Mouse (Mus musculus) brain, embryonic 14.5 days (tissue): ENCODE data around the gene Hcfc1r1. TPM values are rescaled to one million over a fixed set of nuclear protein-coding genes. Genes with fewer than 3 reads are reported as not detected.

ENCODE experiments used
- DNase-seq: peaks from one replicate; pipeline ENCODE4 v3.0.0-alpha.2; 2011; ENCODE audit warnings: low read depth
- CTCF ChIP-seq: fragments of 200-500 bp; IDR thresholded peaks from 2 replicates; pipeline ENCODE4 v1.5.1; 2012; ENCODE audit warnings: inconsistent platforms, mild to moderate bottlenecking, moderate library complexity, borderline replicate concordance; ENCODE audit not compliant: insufficient read depth, insufficient read length; ENCODE audit errors: extremely low read depth
- POLR2A ChIP-seq: fragments of 200-500 bp; IDR thresholded peaks from 2 replicates; pipeline ENCODE4 v1.6.1; 2012; ENCODE audit warnings: mild to moderate bottlenecking, inconsistent platforms, borderline replicate concordance; ENCODE audit not compliant: poor library complexity, insufficient read depth, insufficient read length, severe bottlenecking; ENCODE audit errors: extremely low read depth
- polyA plus RNA-seq: library from polyadenylated mRNA; depleted of rRNA; stranded (reverse); fragments of >200 nt; gene quantifications from 2 replicates; pipeline ENCODE4 v1.2.3, GENCODE M21; 2012; rRNA removed

The Hcfc1r1 gene
- 67.6 and 81.2 TPM in 2 replicates for polyA plus RNA-seq

GRCm38 (mm10) chr17:23673424-23674073, at the start of gene Hcfc1r1, which contains the start of gene Thoc6:
TSS of gene Hcfc1r1 (plus strand) at chr17:23673596.
TSS of gene Thoc6 (minus strand) at chr17:23673882.
- peak; percentile 99 for DNase-seq
- TF ChIP-seq CTCF = no peak
- TF ChIP-seq POLR2A = peak; percentile 45; the same call in 1 of the 2 replicates

DNA sequence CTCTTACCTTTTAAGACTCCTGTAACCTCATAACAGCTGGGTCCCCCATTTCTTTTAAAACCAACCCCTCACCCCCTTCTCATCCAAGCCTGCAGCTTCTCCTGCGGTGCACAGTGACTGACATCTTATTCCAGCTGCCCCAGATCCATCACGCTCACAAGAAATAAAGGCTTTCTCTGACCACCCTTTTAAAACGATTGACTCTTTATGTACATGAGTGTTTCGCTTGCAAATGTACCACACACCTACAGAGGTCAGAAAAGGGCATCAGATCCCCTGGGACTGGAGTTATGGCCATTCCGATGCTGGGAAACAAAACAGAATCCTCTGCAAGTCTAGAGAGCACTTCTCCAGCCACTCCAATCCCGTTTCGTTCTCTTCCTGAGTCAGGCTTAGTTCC, 45.6 kb upstream of the Hcfc1r1 start:
- no peak for TF ChIP-seq CTCF
- no peak for TF ChIP-seq POLR2A
- DNase-seq = no peak

DNA sequence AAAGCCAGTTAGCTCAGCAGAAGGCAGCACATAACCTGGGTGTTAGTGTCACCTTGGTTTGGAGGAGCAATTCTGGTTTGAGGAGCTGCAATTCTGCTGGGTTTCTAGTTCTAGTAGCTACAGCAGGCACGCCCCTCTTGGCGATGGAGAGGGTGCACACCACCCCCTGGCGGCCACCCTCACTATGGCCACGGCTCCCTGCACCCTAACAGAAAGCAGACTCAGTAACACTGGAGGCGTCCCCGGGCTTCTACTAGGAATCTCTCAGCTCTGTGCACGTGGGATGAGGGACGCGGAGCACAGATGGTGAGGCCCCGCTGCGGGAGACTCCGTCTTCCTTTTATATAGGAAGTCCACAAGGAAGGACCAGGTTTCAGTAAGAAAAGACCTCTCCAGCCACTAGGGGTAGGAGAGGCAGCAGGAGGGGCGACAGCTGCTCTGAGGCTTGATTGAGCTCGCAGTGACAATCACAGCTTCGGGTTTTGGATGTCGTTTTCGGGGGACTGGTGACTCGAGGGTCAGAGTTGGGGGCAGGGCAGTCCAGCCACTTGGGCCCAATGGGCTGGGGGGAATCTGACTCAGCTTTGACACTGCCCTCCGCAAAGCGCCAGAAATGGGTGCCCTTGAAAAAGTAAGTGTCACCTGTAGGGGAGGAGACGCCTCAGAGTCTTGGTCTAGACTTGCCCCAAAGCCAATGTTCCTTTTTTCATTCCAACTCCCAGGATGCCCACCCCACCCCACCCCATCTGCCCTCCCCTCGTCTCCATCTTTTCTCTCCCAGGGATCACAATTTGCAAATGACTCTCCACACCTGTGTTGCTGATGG, 43.0 kb upstream of the Hcfc1r1 start:
- TF ChIP-seq CTCF (peak; percentile 84), POLR2A (no peak)
- DNase-seq = peak; percentile 77

DNA sequence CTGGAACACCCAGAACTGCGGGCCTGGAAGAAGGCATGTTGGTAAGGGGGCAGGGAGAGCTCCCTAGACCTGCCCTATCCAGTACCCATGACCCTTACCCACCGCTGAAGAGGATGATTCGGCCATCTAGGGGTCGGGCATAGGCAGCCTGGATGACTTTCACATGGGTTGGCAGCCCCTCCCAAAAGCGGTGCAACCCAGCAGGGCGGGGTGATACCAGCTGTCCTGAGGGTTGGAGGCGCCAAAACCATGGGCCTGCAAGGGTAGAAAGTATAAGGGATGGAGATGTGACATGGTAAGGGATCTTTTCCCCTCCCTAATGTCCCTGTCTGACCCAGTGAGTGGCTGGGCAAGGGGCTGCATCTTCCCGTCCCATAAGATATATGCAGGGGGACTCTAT, 42.2 kb upstream of the Hcfc1r1 start:
- TF ChIP-seq CTCF = no peak
- no peak for TF ChIP-seq POLR2A
- no peak for DNase-seq

DNA sequence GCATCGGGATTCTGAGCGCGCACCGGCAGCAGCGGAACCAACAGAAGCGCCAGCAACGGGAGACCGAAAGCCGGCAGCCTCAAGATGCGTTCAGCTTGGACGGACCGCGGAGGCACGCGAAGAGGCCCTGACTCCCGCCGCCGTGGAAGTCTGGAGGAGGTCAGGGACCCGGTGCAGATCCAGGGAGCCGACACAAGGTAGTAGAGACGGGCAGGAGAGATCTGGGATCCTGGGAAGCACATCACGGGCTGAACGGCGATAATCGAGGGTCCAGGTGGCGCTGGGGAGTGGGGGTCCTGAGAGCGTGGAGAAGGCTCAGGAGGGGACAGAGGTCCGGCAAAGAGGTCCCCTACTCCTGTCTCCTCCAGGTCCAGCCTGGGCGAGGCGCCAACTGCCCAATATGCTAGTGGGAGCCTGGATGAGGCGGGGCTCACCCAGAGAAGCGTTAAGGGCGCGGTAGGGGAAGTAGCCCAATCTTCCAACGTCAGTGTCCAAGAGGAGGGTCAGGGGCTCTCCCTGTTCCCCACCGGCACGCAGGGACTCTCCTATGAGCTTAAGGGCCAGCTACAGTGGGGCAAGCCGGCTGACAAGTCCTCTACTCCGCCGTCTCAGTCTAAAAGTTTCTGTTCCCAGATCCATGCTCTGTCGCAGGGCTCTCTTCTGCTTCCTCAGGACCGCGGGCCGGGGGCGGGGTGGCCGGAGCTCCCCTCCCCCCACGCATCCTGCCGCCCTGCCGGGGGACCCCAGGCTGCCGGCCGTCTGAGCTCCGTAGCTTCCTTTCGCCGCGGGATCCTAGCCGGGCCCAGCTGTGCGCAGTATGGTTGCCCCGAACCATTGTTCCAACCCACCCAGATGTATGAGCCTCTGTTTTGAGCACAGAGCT, 28.5 kb upstream of the Hcfc1r1 start, which contains the start of gene Mmp25:
Mmp25 (minus strand) TSS at position 665 of the 883 bp plus-strand sequence.
- DNase-seq = peak; percentile 14
- TF ChIP-seq POLR2A (no peak), CTCF (no peak)

GRCm38 (mm10) chr17:23645894-23646293, 27.5 kb upstream of the Hcfc1r1 start:
- TF ChIP-seq CTCF = no peak
- no peak for TF ChIP-seq POLR2A
- DNase-seq = no peak

DNA sequence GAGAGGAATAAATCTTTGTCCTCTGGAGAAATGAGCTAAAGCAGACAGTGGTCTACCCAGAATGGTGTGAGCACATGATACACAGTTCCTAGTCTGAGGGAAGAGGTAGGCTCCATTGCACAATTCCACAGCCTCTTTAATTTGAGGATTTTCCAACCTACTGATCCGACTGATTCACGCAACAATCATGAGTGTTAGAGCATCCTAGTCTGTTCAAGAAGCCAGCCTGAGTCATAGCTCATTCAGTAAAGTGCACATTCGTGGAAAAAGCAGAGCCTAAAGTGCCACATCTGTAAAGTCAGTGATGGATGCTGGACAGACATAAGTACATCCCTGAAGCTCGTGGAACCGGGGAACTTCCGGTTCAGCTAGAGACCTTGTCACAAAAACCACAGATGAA, 22.0 kb upstream of the Hcfc1r1 start:
- no peak for DNase-seq
- TF ChIP-seq CTCF (no peak), POLR2A (no peak)

DNA sequence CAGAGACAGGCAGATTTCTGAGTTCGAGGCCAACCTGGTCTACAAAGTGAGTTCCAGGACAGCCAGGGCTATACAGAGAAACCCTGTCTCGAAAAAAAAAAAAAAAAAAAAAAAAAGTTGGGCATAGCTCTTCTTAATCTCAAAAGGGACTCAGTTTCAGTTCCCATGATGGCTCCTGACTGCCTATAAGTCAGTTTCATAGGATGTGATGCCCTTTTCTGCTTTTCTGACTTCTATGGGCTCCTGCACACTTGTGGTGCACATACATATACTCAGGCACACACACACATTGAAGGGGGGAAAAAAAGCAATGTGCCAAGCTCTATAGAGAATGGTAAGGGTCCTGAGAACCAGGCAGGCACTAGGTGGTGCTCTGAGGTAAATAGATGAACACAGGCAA, 20.1 kb upstream of the Hcfc1r1 start:
- TF ChIP-seq CTCF = no peak; the same call in 1 of the 2 replicates
- TF ChIP-seq POLR2A = no peak
- DNase-seq = no peak

DNA sequence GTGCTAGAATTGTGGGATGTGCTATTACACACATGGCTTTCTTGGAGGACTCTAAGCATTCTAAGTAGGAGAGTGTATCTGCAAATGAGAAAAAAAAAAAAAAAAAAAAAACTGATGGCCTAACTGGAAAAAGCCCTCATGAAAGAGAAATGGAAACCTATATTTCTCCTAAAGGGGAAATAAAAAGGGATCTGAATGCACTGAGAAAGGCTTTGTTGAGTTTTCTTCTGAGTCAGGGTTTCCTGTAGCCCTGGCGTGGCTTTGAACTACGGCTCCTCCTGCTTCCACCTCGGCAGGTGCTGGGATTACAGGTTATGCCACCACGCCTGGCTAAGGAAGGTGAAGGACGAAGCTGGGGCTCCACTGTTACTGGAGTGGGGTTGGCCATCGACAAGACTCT, 19.4 kb upstream of the Hcfc1r1 start:
- no peak for DNase-seq
- TF ChIP-seq CTCF (no peak), POLR2A (no peak)

DNA sequence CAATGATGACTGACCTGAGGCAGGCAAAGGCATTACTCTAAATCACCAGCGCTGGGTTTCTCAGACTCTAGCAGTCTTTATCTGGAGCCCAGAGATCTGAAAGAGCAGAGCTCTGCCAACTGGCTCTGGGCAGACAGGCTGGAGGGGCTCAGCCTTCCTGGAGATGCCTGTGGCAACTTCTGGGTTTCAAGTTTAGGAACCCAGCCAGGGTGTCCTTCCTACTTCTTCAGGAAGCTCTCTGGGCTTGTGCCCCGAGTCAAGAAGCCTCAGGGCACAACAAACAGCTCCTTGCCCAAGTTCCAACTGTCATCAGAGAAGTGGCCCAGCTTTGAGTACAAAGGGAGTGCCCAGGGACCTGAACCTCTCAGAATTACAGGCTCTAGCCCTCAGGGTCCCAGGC, 19.0 kb upstream of the Hcfc1r1 start:
- no peak for TF ChIP-seq POLR2A
- no peak for TF ChIP-seq CTCF
- no peak for DNase-seq

DNA sequence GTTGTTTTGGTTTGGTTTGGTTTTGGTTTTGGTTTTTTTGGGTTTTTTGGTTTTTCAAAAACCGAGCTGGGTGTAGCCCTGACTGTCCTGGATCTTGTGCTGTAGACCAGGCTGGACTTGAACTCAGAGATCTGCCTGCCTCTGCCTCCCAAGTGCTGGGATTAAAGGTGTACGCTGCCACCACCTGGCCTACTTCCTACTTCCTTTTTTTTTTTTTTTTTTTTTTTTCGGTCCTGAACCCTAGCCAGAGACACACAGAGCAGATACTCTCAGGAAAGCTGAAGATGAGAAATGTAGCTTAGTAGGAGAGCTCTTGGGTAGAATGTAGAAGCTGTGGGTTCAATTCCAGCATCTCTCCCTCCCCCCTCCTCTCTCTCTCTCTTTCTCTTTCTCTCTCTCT, 14.9 kb upstream of the Hcfc1r1 start:
- DNase-seq = no peak
- TF ChIP-seq POLR2A (no peak), CTCF (no peak)
